Mouse (Mus musculus): ENCODE measurements around the gene Ppp1r15a.
A peak's percentile ranks its signal among the peaks of the same experiment; 100 is the strongest.
"Not testable (repeated sequence)": the region's sequence is repeated elsewhere in the genome, so short reads cannot be mapped to it uniquely, and the experiment has no call there.

The Ppp1r15a gene

GRCm38 (mm10) chr7:45516846-45517245, 9.2 kb downstream of the Ppp1r15a start:
- not testable (repeated sequence) for DNase-seq

- DNase-seq = peak; percentile 89
Observed at GRCm38 (mm10) chr7:45515436-45515835, 10.6 kb downstream of the Ppp1r15a start.

- DNase-seq = no peak
Observed at GRCm38 (mm10) chr7:45514411-45514810, 11.7 kb downstream of the Ppp1r15a start.

GRCm38 (mm10) chr7:45509912-45510787, 15.9 kb downstream of the Ppp1r15a start, which contains the start of gene Nucb1:
Gene Nucb1, minus strand, starts transcription at chr7:45510406.
- DNase-seq = peak; percentile 96

GRCm38 (mm10) chr7:45509181-45509882, 16.7 kb downstream of the Ppp1r15a start:
- peak; percentile 67 for DNase-seq

- peak; percentile 85 for DNase-seq
Observed at GRCm38 (mm10) chr7:45508561-45508960, 17.5 kb downstream of the Ppp1r15a start.

GRCm38 (mm10) chr7:45507583-45507982, 18.5 kb downstream of the Ppp1r15a start:
- DNase-seq = no peak

- DNase-seq = no peak
Observed at GRCm38 (mm10) chr7:45498427-45498826, 27.6 kb downstream of the Ppp1r15a start.

- no peak for DNase-seq
Observed at GRCm38 (mm10) chr7:45494548-45494947, 31.5 kb downstream of the Ppp1r15a start.

- DNase-seq = no peak
Observed at GRCm38 (mm10) chr7:45492951-45493350, 33.1 kb downstream of the Ppp1r15a start.

- no peak for DNase-seq
Observed at GRCm38 (mm10) chr7:45492225-45492844, 33.7 kb downstream of the Ppp1r15a start.

- DNase-seq = peak; percentile 63
Observed at GRCm38 (mm10) chr7:45491264-45491663, 34.8 kb downstream of the Ppp1r15a start.

GRCm38 (mm10) chr7:45490822-45491221, 35.2 kb downstream of the Ppp1r15a start:
- DNase-seq = peak; percentile 30

- DNase-seq = no peak
Observed at GRCm38 (mm10) chr7:45489578-45489977, 36.5 kb downstream of the Ppp1r15a start.

GRCm38 (mm10) chr7:45488293-45489204, 37.5 kb downstream of the Ppp1r15a start, which contains the start of gene Dhdh:
Gene Dhdh, minus strand, starts transcription at chr7:45488805.
- DNase-seq = peak; percentile 74

- DNase-seq = no peak
Observed at GRCm38 (mm10) chr7:45487861-45488292, 38.2 kb downstream of the Ppp1r15a start.

GRCm38 (mm10) chr7:45486761-45487415, 39.2 kb downstream of the Ppp1r15a start, which contains the start of gene Gm45808:
Gene Gm45808, minus strand, starts transcription at chr7:45486811.
- no peak for DNase-seq

GRCm38 (mm10) chr7:45486158-45486557, 39.9 kb downstream of the Ppp1r15a start:
- DNase-seq = peak; percentile 42

GRCm38 (mm10) chr7:45484985-45485384, 41.1 kb downstream of the Ppp1r15a start:
- not testable (repeated sequence) for DNase-seq

GRCm38 (mm10) chr7:45482166-45482565, 43.9 kb downstream of the Ppp1r15a start:
- DNase-seq = no peak

- DNase-seq = peak; percentile 75
Observed at GRCm38 (mm10) chr7:45481374-45481927, 44.6 kb downstream of the Ppp1r15a start, which contains the start of gene Tulp2. Gene Tulp2, plus strand, starts transcription at chr7:45481877.

Data from liver (tissue).